Mouse (Mus musculus): ENCODE results near the gene Pmpcb. TPM values are rescaled to one million over a fixed set of nuclear protein-coding genes. Genes with fewer than 3 reads are reported as not detected.
A peak's percentile ranks its signal among the peaks of the same experiment; 100 is the strongest.
"Not testable (repeated sequence)": the region's sequence is repeated elsewhere in the genome, so short reads cannot be mapped to it uniquely, and the experiment has no call there.

Gene Pmpcb
- total RNA-seq (2014; fragmentation: Nextera tagmentation): 45.9 and 67.3 TPM in 2 replicates
- 97.9 and 124 TPM in 2 replicates for total RNA-seq (2017)

DNA sequence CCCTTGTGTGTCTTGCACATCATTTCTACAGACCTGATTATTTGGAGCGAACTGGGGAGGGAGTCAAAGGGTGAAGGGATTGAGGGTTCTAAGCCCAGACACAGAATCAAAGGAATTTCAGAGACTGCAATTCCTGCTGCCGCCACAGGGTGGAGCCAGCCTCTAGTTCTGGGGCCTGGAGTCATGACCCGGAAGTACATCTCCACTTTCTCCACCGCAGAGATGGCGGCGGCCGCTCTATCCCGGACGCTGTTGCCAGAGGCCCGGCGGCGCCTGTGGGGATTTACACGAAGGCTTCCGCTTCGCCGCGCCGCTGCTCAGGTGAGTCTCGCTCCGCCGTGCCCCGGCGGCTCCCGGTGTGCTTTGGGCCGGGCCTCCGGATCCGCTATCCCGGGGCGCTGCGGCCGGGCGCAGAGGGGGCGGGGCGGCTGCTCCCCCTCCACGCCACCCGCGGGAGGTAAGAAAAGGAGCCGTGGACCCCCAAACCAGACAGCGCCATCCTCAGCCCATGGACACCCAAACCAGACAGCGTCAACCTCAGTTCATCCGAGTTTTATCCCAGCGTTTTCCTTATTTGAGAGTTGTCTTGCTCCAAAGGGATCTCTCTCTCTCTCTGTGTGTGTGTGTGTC is at the start of gene Pmpcb:
Gene Pmpcb, plus strand, starts transcription at position 186 of the 630 bp plus-strand sequence.
- ATAC-seq (replicated peaks; ENCODE audit: poor library complexity, severe bottlenecking): peak; percentile 88

GRCm38 (mm10) chr5:21692230-21692629 is 44.7 kb upstream of the Pmpcb start:
- ATAC-seq (replicated peaks; ENCODE audit: poor library complexity, severe bottlenecking): peak; percentile 17; the same call in 1 of the 2 replicates

- no peak for ATAC-seq (replicated peaks; ENCODE audit: poor library complexity, severe bottlenecking)
These were observed 43.5 kb upstream of the Pmpcb start for GRCm38 (mm10) chr5:21693372-21693870.

GRCm38 (mm10) chr5:21694854-21695490 is 42.0 kb upstream of the Pmpcb start:
- ATAC-seq (replicated peaks; ENCODE audit: poor library complexity, severe bottlenecking): no peak

- not testable (repeated sequence) for ATAC-seq (replicated peaks; ENCODE audit: poor library complexity, severe bottlenecking)
These were observed 37.4 kb upstream of the Pmpcb start for GRCm38 (mm10) chr5:21699555-21699954.

- ATAC-seq (replicated peaks; ENCODE audit: poor library complexity, severe bottlenecking): peak; percentile 31
These were observed 36.6 kb upstream of the Pmpcb start for GRCm38 (mm10) chr5:21700272-21700821.

DNA sequence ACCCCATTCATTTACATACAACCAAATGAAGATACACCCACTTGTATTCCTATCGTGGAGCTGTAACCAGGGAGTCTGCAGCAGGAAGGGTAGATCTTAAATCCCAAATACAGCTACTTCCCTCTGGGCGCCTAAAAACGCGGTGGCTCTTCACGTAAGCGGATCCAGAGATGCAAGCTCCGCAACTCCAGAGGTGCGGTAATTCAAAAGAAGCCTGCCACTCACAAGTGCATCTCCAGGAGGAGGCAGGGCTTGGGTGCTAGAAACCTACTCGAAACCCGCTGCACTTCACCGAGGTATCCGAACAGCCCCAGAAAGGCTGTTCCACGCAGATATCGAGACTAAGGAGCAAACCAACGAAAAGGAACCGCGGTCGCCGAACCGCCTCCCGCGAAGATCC is 36.0 kb upstream of the Pmpcb start:
- peak; percentile 44 for ATAC-seq (replicated peaks; ENCODE audit: poor library complexity, severe bottlenecking)

- ATAC-seq (replicated peaks; ENCODE audit: poor library complexity, severe bottlenecking): peak; percentile 86
These were observed 35.5 kb upstream of the Pmpcb start, which contains the start of gene Napepld for GRCm38 (mm10) chr5:21701351-21702008. TSS of gene Napepld (minus strand) at chr5:21701396.

GRCm38 (mm10) chr5:21702009-21702364 is 35.0 kb upstream of the Pmpcb start:
- ATAC-seq (replicated peaks; ENCODE audit: poor library complexity, severe bottlenecking): no peak

- ATAC-seq (replicated peaks; ENCODE audit: poor library complexity, severe bottlenecking): no peak
These were observed 34.0 kb upstream of the Pmpcb start for GRCm38 (mm10) chr5:21702873-21703475.

DNA sequence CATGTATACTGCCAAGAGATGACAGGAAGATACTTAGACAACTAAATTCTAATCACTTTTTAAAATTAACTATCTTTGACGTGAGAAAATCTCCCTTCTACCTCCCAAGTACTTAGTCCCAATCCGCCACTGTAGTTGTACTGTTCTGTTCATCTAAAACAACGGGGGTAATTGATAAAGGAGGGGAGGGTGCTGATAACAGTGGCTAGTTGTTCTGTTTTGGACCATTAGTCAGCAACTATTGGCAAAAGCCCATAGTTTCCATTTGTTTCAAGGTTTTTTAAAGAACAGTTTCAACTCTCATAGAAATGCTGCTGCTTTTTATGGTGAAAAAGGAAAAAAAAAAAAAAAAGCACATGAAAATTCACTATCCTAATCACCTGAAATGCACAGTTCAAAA is 33.2 kb upstream of the Pmpcb start:
- no peak for ATAC-seq (replicated peaks; ENCODE audit: poor library complexity, severe bottlenecking)

GRCm38 (mm10) chr5:21706546-21706945 is 30.4 kb upstream of the Pmpcb start:
- ATAC-seq (replicated peaks; ENCODE audit: poor library complexity, severe bottlenecking): no peak

GRCm38 (mm10) chr5:21708011-21708410 is 28.9 kb upstream of the Pmpcb start:
- not testable (repeated sequence) for ATAC-seq (replicated peaks; ENCODE audit: poor library complexity, severe bottlenecking)

GRCm38 (mm10) chr5:21712127-21712715 is 24.7 kb upstream of the Pmpcb start:
- ATAC-seq (replicated peaks; ENCODE audit: poor library complexity, severe bottlenecking): no peak

GRCm38 (mm10) chr5:21714447-21714846 is 22.5 kb upstream of the Pmpcb start:
- peak; percentile 29 for ATAC-seq (replicated peaks; ENCODE audit: poor library complexity, severe bottlenecking)

DNA sequence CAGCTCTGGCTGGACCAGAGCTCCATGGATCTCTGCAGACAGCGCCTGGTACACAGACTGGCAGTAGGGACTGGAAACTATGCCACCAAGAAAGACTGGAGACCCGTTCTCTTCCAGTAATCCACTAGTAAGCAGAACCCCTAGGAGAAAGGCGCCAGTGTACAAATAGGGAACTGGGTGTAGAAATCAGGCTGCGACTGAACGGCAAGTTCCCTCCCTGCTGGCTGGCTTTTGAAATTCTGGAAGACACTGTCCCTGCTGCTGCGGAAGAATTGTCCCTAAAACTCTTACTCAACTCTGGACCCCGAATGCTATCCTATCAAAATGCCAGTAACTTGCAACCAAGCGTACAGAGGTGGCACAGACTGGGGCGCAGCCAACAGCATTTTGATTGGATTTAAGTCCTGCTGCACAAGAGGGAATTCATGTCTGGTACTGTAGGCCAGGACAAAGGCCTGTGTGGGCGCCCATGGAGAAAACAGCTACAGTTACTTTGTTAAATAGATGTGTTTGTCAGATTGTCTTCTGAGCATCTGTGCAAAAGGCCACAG is 19.7 kb upstream of the Pmpcb start:
- ATAC-seq (replicated peaks; ENCODE audit: poor library complexity, severe bottlenecking): peak; percentile 83

- no peak for ATAC-seq (replicated peaks; ENCODE audit: poor library complexity, severe bottlenecking)
These were observed 18.4 kb upstream of the Pmpcb start for GRCm38 (mm10) chr5:21718546-21718945.

DNA sequence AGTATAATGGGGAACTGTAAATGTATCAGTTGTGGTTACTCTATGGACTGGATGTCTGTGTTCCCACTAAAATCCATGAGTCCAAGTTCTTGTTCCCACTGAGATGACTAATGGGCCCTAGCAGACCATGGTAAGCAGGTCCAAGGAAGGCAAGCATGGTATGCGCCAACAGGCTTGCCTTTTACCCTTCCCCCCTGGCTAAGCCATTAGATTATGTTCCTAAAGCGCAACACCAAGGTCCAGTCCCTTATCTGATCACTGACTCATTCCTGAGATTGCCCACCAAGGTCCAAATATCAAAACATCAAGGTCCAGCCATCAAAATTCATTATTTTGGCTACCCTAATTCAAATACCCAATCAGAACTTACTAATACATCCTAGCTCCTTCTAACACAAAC is 17.7 kb upstream of the Pmpcb start:
- ATAC-seq (replicated peaks; ENCODE audit: poor library complexity, severe bottlenecking): no peak

DNA sequence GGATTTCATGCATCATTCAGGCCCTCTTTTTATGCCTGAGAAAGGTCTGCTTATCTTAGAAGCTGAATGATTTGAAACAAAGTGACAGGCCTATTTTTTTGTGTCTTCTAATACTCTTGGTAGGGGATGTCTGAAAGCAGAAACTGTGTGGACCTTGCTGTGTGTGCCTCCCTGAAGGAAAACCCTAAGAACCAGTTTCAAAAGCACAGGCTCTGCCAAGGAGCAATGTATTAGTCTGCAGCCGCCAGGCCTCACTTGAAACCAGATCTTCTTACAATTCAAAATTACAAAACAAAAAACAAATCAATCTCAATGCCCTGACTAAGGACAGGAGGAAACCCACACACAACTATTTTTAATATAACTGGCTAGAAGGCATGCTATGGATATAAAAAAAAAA is 12.5 kb upstream of the Pmpcb start:
- no peak for ATAC-seq (replicated peaks; ENCODE audit: poor library complexity, severe bottlenecking)

DNA sequence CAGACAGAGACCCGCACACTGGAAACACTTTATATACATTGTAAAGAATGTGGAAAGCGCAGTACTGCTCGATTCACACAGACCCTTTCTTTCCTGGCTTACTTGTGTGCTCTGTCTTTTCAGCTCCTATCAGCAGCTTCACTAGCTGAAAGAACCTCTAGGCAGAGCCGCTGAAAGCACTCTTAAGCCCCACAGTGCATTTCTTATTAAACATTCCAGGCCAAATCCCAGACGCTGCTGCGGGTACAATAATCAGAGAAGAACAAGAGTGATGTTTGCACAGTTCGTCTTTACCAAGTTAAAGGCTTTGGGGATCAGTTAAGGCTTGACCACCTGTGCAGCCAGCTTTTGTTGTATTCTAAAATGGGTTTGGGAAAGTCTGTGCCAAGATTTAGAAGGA is 12.1 kb upstream of the Pmpcb start:
- no peak for ATAC-seq (replicated peaks; ENCODE audit: poor library complexity, severe bottlenecking)
